Mouse (Mus musculus): ENCODE measurements around the gene Vmn1r224.

The Vmn1r224 gene
- long read RNA-seq, experiment 1 = 0 reads
- long read RNA-seq, experiment 2 = 0 reads

GRCm38 (mm10) chr17:20413846-20414245 lies at the start of gene Vmn1r224:
Gene Vmn1r224, plus strand, starts transcription at chr17:20414146.
- intact Hi-C loops (cut with DNase I) = no loop called here

GRCm38 (mm10) chr17:20399105-20399504 lies 14.8 kb upstream of the Vmn1r224 start:
- intact Hi-C loops (cut with DNase I) = no loop called here

- intact Hi-C loops (cut with DNase I) = no loop called here
These were observed 25.3 kb downstream of the Vmn1r224 start for GRCm38 (mm10) chr17:20439263-20439662.

GRCm38 (mm10) chr17:20473311-20473710 lies 59.4 kb downstream of the Vmn1r224 start:
- intact Hi-C loops (cut with DNase I) = no loop called here

Measured in adrenal gland (tissue).